Mouse (Mus musculus): ENCODE results near the gene Insig1. TPM values are rescaled to one million over a fixed set of nuclear protein-coding genes. Genes with fewer than 3 reads are reported as not detected.

The Insig1 gene
- polyA plus RNA-seq, 1 experiment from 2014 or later = 87.8 TPM

DNA sequence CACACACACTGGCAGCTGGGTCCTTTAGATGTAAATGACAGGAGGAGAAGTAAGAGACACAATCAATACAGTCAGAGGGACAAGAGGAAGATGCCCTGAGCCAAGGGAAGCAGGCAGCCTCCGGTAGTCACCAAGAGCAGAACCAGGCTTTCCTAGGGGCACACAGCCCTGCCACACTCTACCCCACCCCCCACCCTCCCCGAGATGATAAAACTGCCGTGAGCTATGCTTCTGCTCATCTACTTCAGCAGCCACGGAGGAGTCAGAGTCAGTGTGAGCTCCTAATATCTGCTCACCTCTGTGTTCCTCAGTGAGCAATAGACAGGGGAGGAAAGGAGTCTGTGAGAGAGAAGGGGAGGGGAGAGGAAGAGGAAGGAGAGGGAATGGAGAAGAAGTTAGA, 5.9 kb upstream of the Insig1 start:
- H3K27me3 ChIP-seq = no peaks in the 10 kb centered on the region
- no peaks in the 10 kb centered on the region for H3K36me3 ChIP-seq
- H3K27ac ChIP-seq = no peak overlapping the region
- 78% methylated on average over 4 of the region's 4 CpGs for WGBS
- ATAC-seq = no peak
- H3K4me3 ChIP-seq (replicated peaks) = no peak overlapping the region
- H3K9me3 ChIP-seq = no peaks in the 10 kb centered on the region
- no peak overlapping the region for H3K9ac ChIP-seq (replicated peaks)
- H3K4me1 ChIP-seq (replicated peaks) = peaks cover 18% of the 10 kb centered on the region
- H3K4me2 ChIP-seq (replicated peaks) = no peak overlapping the region

DNA sequence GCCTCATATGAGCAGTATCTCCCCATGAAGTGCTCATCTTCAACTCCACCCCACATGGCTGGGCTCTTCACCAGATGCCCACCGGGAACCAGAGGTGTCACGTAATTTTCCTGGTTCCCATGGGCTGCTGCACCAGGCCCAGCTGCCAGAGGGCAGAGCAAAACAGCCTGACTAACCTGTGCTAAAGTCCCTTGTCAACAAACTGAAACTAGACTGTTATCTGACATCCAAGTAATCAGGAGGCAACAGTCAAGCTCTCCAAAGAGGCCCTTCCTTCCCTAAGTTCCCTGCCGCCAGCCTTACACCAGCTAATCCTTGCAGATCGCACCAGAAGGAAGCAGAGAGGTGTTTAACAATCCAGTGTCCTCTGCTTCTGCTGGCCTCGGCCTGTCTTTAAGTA, 4.9 kb upstream of the Insig1 start:
- ATAC-seq = no peak
- Histone ChIP-seq H3K4me1 (replicated peaks) (peaks cover 22% of the 10 kb centered on the region), H3K4me2 (replicated peaks) (no peak overlapping the region), H3K36me3 (no peaks in the 10 kb centered on the region), H3K9ac (replicated peaks) (no peak overlapping the region), H3K27ac (no peak overlapping the region), H3K4me3 (replicated peaks) (no peak overlapping the region), H3K9me3 (no peaks in the 10 kb centered on the region), H3K27me3 (no peaks in the 10 kb centered on the region)
- 76% methylated on average over 5 of the region's 5 CpGs for WGBS

DNA sequence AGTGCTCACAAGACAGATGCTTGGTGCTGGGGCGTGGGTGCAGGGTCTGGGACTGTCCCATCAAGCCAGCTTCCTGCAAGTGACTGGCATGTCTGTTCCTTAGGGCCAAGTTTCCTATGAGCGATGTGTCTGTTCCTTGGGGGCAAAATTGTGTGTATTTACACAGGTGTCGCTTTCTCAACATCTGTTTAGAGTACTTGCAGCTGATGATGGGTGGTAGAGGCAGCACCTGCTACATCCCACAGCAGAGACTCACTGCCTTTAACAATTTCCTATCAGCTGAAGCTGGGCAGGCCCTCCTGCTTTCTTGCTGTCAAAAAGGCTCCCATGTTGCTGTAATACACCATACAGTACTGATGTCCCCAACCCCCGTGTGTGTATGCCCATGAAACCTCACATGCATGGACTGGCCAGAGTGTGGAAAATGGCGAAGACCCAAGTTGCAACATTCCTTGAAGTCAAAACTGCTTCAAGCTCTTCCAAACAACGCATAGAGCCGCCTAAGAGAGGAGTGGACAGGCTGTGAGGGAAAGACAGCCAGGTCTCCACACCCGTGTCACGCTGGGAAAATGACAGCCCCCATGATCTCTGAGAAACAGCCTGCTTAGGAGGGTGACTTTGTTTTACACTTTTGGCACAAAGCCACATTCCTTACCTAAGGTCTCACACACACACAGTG, 875 bp upstream of the Insig1 start:
- ATAC-seq = peak; percentile 22
- peaks cover 22% of the 10 kb centered on the region for H3K36me3 ChIP-seq
- WGBS = 25% methylated on average over 9 of the region's 9 CpGs
- peak overlapping the region; percentile 99 for H3K4me2 ChIP-seq (replicated peaks)
- peak overlapping the region; percentile 97 for H3K27ac ChIP-seq
- peak overlapping the region; percentile 87 for H3K4me3 ChIP-seq (replicated peaks)
- no peaks in the 10 kb centered on the region for H3K9me3 ChIP-seq
- no peaks in the 10 kb centered on the region for H3K27me3 ChIP-seq
- peaks cover 44% of the 10 kb centered on the region for H3K4me1 ChIP-seq (replicated peaks)
- H3K9ac ChIP-seq (replicated peaks) = peak overlapping the region; percentile 78

DNA sequence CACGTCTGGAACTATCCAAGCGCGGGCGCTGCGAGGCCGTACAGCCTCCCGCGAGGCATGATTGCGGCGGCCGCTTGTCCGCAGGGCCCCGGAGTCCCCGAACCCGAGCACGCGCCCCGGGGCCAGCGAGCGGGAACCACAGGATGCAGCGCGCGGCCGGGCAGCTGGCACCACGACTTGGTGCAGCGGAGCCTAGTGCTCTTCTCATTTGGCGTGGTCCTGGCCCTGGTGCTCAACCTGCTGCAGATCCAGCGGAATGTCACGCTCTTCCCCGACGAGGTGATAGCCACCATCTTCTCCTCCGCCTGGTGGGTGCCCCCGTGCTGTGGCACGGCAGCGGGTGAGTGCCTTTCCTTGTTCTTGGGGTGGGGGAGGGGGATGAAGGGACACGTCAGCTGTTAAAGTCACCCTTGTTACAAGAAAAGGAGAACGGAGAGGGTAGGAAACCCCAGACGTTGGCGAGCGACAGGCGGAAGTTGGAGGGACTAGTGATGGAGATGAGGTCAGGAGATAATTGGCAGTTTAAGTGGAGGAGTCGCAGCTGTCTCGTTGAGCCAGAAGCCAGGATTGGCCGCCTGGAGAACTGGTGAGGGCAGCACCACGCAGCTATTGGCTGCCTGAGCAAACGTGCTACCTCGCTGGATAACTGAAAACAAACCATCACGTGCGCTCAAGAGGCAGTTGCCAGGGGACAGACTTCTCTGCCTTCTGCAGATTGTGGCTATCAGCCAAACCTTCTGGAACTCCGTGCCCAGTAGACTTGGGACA, 477 bp downstream of the Insig1 start:
- Histone ChIP-seq H3K9me3 (no peaks in the 10 kb centered on the region), H3K4me3 (replicated peaks) (peak overlapping the region; percentile 87), H3K9ac (replicated peaks) (peak overlapping the region; percentile 92), H3K4me1 (replicated peaks) (peaks cover 44% of the 10 kb centered on the region), H3K27me3 (no peaks in the 10 kb centered on the region), H3K36me3 (peaks cover 36% of the 10 kb centered on the region), H3K4me2 (replicated peaks) (peak overlapping the region; percentile 99), H3K27ac (peak overlapping the region; percentile 98)
- WGBS = 1% methylated on average over 50 of the region's 50 CpGs
- peak; percentile 84 for ATAC-seq

DNA sequence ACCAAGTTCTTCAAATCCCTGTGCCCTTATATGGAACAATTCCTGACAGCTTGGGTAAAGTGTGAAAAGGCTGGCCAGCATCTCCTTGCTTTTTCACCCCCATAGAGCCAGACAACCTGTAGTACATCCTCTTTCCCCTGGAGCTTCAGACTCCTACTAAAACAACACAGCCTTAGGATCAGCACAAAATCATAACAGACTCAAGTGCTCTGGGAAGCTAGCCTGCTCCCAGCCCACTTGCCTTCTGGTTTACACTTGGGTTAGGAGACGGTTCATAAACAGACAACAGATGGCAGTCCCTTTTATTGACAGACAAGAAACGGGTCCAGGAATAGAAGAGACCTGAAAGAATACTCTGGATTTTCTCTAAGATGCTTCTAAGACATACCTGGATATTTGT, 8.3 kb downstream of the Insig1 start:
- Histone ChIP-seq H3K27ac (no peak overlapping the region), H3K36me3 (peaks cover 47% of the 10 kb centered on the region), H3K4me1 (replicated peaks) (no peaks in the 10 kb centered on the region), H3K4me3 (replicated peaks) (no peak overlapping the region), H3K9me3 (no peaks in the 10 kb centered on the region), H3K4me2 (replicated peaks) (no peak overlapping the region), H3K27me3 (no peaks in the 10 kb centered on the region), H3K9ac (replicated peaks) (no peak overlapping the region)
- 68% methylated on average over 2 of the region's 2 CpGs for WGBS
- no peak for ATAC-seq

DNA sequence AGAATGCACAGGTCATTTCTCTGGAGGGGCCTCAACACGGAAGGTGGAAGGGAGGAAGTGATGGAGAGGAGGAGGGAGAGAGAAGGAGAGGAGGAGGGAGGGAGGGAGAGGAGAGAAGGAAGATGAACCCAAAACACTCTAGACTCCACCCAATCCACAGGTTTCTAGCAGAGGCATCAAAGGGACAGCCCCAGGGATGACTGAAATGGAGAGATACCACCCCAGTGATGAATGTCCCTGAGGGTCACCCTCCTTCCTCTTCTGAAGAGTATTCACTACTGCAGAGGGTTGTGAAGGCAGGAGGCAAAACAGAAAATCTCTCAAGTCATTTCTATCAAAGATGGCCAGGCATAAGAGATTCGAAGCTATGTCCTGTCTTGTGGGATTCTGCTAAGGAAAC, 10.0 kb downstream of the Insig1 start:
- no peak overlapping the region for H3K27ac ChIP-seq
- peaks cover 30% of the 10 kb centered on the region for H3K36me3 ChIP-seq
- 93% methylated on average over 2 of the region's 2 CpGs for WGBS
- H3K9me3 ChIP-seq = no peaks in the 10 kb centered on the region
- no peaks in the 10 kb centered on the region for H3K27me3 ChIP-seq
- H3K4me1 ChIP-seq (replicated peaks) = no peaks in the 10 kb centered on the region
- ATAC-seq = no peak
- no peak overlapping the region for H3K4me2 ChIP-seq (replicated peaks)
- H3K4me3 ChIP-seq (replicated peaks) = no peak overlapping the region
- H3K9ac ChIP-seq (replicated peaks) = no peak overlapping the region

DNA sequence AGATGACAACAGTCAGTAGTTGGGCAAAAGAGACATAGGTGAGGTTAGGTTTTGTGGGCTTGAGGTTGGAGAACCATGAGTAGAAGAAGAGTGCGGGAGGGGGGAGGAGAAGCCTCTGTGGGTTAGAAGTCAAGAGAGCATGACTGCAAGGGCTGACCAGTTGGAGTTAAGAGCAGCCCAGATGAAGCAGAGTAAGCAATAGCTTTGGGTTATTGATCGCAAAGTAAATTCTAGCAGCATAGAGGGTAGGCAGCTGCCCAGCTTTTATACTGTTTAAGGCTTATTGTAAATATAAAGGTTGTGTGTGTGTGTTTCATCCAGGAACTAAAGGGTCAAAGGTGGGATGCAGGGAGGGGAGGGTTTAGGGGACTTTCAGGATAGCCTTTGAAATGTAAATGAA, 10.7 kb downstream of the Insig1 start:
- H3K4me1 ChIP-seq (replicated peaks) = no peaks in the 10 kb centered on the region
- 92% methylated on average over 2 of the region's 2 CpGs for WGBS
- no peak for ATAC-seq

DNA sequence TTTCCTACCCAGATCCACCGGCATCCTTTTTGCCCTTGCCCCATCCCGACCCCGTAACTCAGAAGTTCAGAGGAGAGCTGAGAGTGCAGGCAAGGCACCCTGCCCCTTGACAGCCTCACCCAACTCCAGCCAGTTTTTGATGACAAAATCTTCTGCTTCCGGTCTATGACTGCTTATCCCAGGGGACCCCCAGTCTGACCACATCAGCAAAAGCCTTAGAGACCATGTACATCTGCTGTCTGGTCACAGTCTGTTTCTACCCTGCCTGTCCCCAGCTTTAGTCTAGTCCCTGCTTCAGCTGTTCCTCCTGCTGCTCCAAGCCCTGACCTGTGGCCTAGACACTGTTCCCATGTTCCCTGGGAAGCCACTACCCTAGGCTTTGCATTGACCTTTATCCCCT, 11.1 kb downstream of the Insig1 start:
- H3K4me3 ChIP-seq (replicated peaks) = no peak overlapping the region
- no peaks in the 10 kb centered on the region for H3K9me3 ChIP-seq
- no peak overlapping the region for H3K27ac ChIP-seq
- H3K9ac ChIP-seq (replicated peaks) = no peak overlapping the region
- H3K4me1 ChIP-seq (replicated peaks) = no peaks in the 10 kb centered on the region
- no peak for ATAC-seq
- 79% methylated on average over 4 of the region's 4 CpGs for WGBS
- H3K36me3 ChIP-seq = peaks cover 18% of the 10 kb centered on the region
- no peak overlapping the region for H3K4me2 ChIP-seq (replicated peaks)
- no peaks in the 10 kb centered on the region for H3K27me3 ChIP-seq

More for the DNA sequence above, 10.7 kb downstream of the Insig1 start:
- Histone ChIP-seq H3K9ac (replicated peaks) (no peak overlapping the region), H3K9me3 (no peaks in the 10 kb centered on the region), H3K4me3 (replicated peaks) (no peak overlapping the region), H3K4me2 (replicated peaks) (no peak overlapping the region), H3K27ac (no peak overlapping the region), H3K36me3 (peaks cover 23% of the 10 kb centered on the region), H3K27me3 (no peaks in the 10 kb centered on the region)

DNA sequence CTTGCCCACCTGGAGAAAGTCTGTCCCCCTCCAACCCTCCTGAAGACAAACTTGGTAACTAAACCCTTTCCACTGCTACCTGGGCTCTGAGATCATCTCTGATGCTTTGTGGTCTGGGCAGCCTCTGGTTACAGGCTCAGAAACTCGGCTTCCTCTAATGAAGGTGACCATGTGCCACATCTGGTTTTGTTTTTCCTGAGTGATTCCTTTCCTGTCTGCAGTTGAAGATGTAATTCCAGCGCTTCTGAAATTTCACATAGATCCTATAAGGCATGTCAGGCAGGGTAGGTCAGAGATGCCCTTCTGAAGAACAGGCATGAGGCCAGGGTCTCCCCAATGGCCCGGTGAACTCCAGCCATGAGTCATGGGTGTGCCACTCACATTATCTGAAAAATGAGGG, 11.6 kb downstream of the Insig1 start:
- Histone ChIP-seq H3K4me3 (replicated peaks) (no peak overlapping the region), H3K36me3 (peaks cover 16% of the 10 kb centered on the region), H3K9ac (replicated peaks) (no peak overlapping the region), H3K4me1 (replicated peaks) (no peaks in the 10 kb centered on the region), H3K4me2 (replicated peaks) (no peak overlapping the region), H3K27ac (no peak overlapping the region), H3K9me3 (no peaks in the 10 kb centered on the region), H3K27me3 (no peaks in the 10 kb centered on the region)
- ATAC-seq = no peak
- WGBS = 81% methylated on average over 3 of the region's 3 CpGs

DNA sequence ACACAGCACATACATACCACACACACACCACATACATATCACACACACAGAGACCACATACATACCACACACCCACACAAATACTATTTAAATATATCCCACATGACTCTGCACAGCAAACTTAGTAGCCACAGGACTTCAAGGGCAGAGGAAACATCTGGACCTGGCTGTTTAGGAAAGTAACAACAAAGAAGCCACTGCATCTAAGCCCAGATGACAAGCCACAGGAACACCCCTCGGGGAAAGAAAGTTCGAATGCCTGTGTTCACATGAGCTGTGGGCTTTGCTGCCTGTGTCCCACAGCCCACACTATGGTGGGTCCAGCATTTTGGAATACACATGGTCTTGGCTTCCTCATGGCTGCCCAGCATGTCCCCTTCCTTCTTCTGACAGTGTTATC, 13.6 kb downstream of the Insig1 start:
- Histone ChIP-seq H3K9ac (replicated peaks) (no peak overlapping the region), H3K27me3 (no peaks in the 10 kb centered on the region), H3K9me3 (no peaks in the 10 kb centered on the region), H3K27ac (no peak overlapping the region), H3K4me1 (replicated peaks) (no peaks in the 10 kb centered on the region), H3K4me3 (replicated peaks) (no peak overlapping the region), H3K36me3 (0 out of 2 replicates have a peak, but pooled peaks cover 5% of the 10 kb centered on the region), H3K4me2 (replicated peaks) (no peak overlapping the region)
- WGBS = 81% methylated on average over 2 of the region's 2 CpGs
- no peak for ATAC-seq

DNA sequence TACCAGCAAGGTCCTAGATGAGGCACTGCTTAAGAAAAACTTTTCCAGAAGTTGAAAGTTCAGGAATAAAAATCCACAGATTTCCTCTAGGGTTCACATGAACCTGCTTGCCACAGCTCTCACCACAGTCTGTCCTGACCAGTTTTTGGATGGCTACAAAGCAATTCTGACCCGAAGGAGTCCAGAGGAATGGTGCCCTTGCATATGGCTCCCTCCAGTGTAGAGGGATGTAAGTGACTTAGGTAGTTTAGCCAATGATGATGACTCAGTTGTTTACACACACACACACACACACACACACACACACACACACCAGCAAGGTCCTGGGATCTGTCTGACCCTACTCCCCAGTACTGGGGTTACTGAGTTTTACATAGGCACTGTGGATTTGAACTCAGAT, 19.4 kb downstream of the Insig1 start:
- ATAC-seq = no peak
- Histone ChIP-seq H3K27me3 (no peaks in the 10 kb centered on the region), H3K9ac (replicated peaks) (no peak overlapping the region), H3K4me2 (replicated peaks) (no peak overlapping the region), H3K27ac (no peak overlapping the region), H3K4me3 (replicated peaks) (no peak overlapping the region), H3K4me1 (replicated peaks) (no peaks in the 10 kb centered on the region), H3K36me3 (no peaks in the 10 kb centered on the region), H3K9me3 (no peaks in the 10 kb centered on the region)
- 65% methylated on average over 1 of the region's 1 CpGs for WGBS

DNA sequence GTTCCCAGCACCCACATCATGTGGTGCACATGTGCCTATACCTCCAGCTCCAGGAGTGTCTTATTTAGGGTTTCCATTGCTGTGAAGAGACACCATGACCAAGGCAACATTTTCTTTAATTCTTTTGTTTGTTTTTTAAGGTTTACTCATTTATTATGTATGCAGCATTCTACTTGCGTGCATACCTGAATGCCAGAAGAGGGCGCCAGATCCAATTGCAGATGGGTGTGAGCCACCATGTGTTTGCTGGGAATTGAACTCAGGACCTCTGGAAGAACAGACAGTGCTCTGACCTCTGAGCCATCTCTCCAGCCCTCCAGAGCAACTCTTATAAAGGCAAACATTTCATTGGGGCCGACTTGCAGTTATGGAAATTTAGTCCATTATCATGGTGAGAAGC, 21.2 kb downstream of the Insig1 start:
- Histone ChIP-seq H3K4me1 (replicated peaks) (no peaks in the 10 kb centered on the region), H3K4me3 (replicated peaks) (no peak overlapping the region), H3K9ac (replicated peaks) (no peak overlapping the region), H3K36me3 (no peaks in the 10 kb centered on the region), H3K27me3 (no peaks in the 10 kb centered on the region), H3K4me2 (replicated peaks) (no peak overlapping the region), H3K27ac (no peak overlapping the region), H3K9me3 (no peaks in the 10 kb centered on the region)
- no peak for ATAC-seq
- whole genome bisulfite sequencing = 81% methylated on average over 3 of the region's 3 CpGs

Data from midbrain, embryonic 13.5 days (tissue).